Mouse (Mus musculus) ES-E14 (cell line): ENCODE data around the gene Mex3a. TPM values are rescaled to one million over a fixed set of nuclear protein-coding genes. Genes with fewer than 3 reads are reported as not detected.

Source experiments
- DNase-seq: peaks from one replicate; pipeline ENCODE4 v3.0.0-alpha.2; 2013; ENCODE audit warnings: low read depth, low spot score
- H3K27ac ChIP-seq: 2 replicates; pipeline ENCODE4 v1.5.1; 2012; ENCODE audit warnings: low read depth, mild to moderate bottlenecking, low read length, moderate library complexity, mixed read lengths; ENCODE audit not compliant: poor library complexity, insufficient read depth, severe bottlenecking
- H3K36me3 ChIP-seq: 2 replicates; pipeline ENCODE4 v1.6.1; 2012; ENCODE audit warnings: mild to moderate bottlenecking, low read length, moderate library complexity, mixed read lengths; ENCODE audit not compliant: control insufficient read depth, poor library complexity, insufficient read depth, severe bottlenecking
- H3K4me1 ChIP-seq, 2 experiments: fragments of 150-350 bp in 1 of 2; sonication (generic) in 1 of 2; 2 replicates each; pipeline ENCODE4 v1.6.1; 2012; ENCODE audit warnings: low read length in 2 of 2, mild to moderate bottlenecking in 1 of 2, mixed read lengths in 1 of 2; ENCODE audit not compliant: control insufficient read depth in 2 of 2, insufficient read depth in 2 of 2, poor library complexity in 1 of 2
- H3K4me3 ChIP-seq, 2 experiments: fragments of 150-350 bp in 1 of 2; sonication (generic) in 1 of 2; 2 replicates each; pipeline ENCODE4 v1.5.1; 2012; ENCODE audit warnings: low read length in 2 of 2, low read depth in 1 of 2, mild to moderate bottlenecking in 1 of 2, mixed read lengths in 1 of 2; ENCODE audit not compliant: insufficient read depth in 1 of 2, poor library complexity in 1 of 2, severe bottlenecking in 1 of 2
- H3K9ac ChIP-seq: 2 replicates; pipeline ENCODE4 v1.6.1; 2012; ENCODE audit warnings: low read depth, mild to moderate bottlenecking, low read length, mixed read lengths; ENCODE audit not compliant: poor library complexity, insufficient read depth, severe bottlenecking
- H3K9me3 ChIP-seq: fragments of 150-350 bp; sonication (generic); 2 replicates; pipeline ENCODE4 v1.6.1; 2012; ENCODE audit warnings: low read depth, mild to moderate bottlenecking, low read length; ENCODE audit not compliant: control insufficient read depth, insufficient read depth
- CHD2 ChIP-seq: IDR thresholded peaks from 2 replicates; pipeline ENCODE4 v1.6.1; 2014; ENCODE audit warnings: mild to moderate bottlenecking, low read depth, low read length, inconsistent platforms
- HCFC1 ChIP-seq: IDR thresholded peaks from 2 replicates; pipeline ENCODE4 v1.6.1; 2012; ENCODE audit warnings: low read length, inconsistent platforms, borderline replicate concordance; ENCODE audit not compliant: insufficient read depth
- MAFK ChIP-seq: IDR thresholded peaks from 2 replicates; pipeline ENCODE4 v1.6.1; 2014; ENCODE audit warnings: mild to moderate bottlenecking, low read depth, low read length, inconsistent platforms; ENCODE audit not compliant: insufficient read depth
- ZC3H11A ChIP-seq: IDR thresholded peaks from 2 replicates; pipeline ENCODE4 v1.6.1; 2012; ENCODE audit warnings: low read depth, mild to moderate bottlenecking, inconsistent platforms, low read length, borderline replicate concordance
- ZNF384 ChIP-seq: IDR thresholded peaks from 2 replicates; pipeline ENCODE4 v1.6.1; 2012; ENCODE audit warnings: low read depth, low read length, inconsistent platforms
- in situ Hi-C, 2 experiments: fragments of 600-800 bp; cut with MboI; formaldehyde crosslinking; loops; one replicate each; pipeline ENCODE4 v1.15.1; 2025; ENCODE audit warnings: low sequenced_read_pairs in 2 of 2, inconsistent platforms in 1 of 2; ENCODE audit not compliant: unreplicated experiment in 2 of 2
- total RNA-seq: library from RNA; depleted of rRNA; stranded (reverse); fragments of 300-350 nt; gene quantifications from 2 replicates; pipeline ENCODE4 v1.2.3, GENCODE M21; 2012

Mex3a gene
- total RNA-seq, 1 experiment = 24.9 TPM

DNA sequence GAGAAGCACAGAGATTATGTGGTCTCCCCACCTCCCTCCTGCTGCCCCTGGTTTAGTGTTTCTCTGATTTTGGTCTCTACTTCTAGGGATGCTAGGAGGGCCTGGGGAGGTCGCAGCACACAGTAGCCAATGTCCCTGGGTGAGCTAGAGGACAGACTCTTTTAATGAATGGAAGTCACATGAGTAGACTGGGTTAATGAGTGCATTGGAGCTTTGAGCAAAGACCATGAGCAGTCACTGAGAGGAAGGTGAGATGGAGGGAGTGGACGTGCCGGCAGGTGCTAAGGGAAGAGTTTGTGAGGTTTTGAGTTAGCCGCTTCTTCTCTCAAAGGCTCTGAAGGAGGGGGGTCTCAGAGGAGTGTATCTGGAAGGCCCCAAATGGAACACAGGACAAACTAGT lies 3.3 kb downstream of the Mex3a start:
- no peak for TF ChIP-seq ZNF384
- TF ChIP-seq HCFC1 = no peak
- no peak for TF ChIP-seq ZC3H11A
- no peak for TF ChIP-seq CHD2
- no peak for TF ChIP-seq MAFK
- no peak overlapping the region for H3K27ac ChIP-seq

DNA sequence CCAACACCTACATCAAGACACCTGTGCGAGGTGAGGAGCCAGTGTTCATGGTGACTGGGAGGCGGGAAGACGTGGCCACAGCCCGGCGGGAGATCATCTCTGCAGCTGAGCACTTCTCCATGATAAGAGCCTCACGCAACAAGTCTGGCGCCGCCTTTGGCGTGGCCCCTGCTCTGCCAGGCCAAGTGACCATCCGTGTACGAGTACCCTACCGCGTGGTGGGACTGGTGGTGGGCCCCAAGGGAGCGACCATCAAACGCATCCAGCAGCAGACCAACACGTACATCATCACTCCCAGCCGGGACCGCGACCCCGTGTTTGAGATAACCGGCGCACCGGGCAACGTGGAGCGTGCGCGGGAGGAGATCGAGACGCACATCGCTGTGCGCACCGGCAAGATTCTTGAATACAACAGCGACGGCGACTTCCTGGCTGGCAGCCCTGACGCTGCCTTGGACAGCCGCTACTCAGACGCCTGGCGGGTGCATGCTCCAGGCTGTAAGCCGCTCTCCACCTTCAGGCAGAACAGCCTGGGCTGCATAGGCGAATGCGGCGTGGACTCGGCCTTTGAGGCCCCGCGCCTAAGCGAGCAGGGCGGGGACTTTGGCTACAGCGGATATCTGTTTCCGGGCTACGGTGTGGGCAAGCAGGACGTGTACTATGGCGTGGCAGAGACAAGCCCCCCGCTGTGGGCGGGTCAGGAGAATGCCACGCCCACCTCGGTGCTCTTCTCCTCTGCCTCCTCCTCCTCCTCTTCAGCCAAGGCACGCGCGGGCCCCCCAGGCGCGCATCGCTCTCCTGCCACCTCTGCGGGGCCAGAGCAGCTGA lies 4.1 kb downstream of the Mex3a start:
- Histone ChIP-seq H3K9me3 (no peaks in the 10 kb centered on the region), H3K27ac (no peak overlapping the region), H3K36me3 (peaks cover 23% of the 10 kb centered on the region), H3K4me1 (peaks cover 5 to 41% of the 10 kb centered on the region in 2 experiments), H3K4me3 (peak overlapping the region; percentile 41 to 54), H3K9ac (peak overlapping the region; percentile 22)
- no peak for DNase-seq
- TF ChIP-seq HCFC1 = no peak
- no peak for TF ChIP-seq ZC3H11A
- TF ChIP-seq ZNF384 = no peak
- no peak for TF ChIP-seq MAFK
- TF ChIP-seq CHD2 = no peak
- in situ Hi-C loops = no loop called here

More for the DNA sequence above, 3.3 kb downstream of the Mex3a start:
- DNase-seq = no peak
- in situ Hi-C loops = no loop called here
- Histone ChIP-seq H3K4me1 (peaks cover 5 to 37% of the 10 kb centered on the region in 2 experiments), H3K36me3 (peaks cover 23% of the 10 kb centered on the region), H3K9me3 (no peaks in the 10 kb centered on the region), H3K4me3 (peak overlapping the region; percentile 1 to 54; a peak in 1 of 4 replicates), H3K9ac (no peak overlapping the region; the same call in 1 of the 2 replicates)

DNA sequence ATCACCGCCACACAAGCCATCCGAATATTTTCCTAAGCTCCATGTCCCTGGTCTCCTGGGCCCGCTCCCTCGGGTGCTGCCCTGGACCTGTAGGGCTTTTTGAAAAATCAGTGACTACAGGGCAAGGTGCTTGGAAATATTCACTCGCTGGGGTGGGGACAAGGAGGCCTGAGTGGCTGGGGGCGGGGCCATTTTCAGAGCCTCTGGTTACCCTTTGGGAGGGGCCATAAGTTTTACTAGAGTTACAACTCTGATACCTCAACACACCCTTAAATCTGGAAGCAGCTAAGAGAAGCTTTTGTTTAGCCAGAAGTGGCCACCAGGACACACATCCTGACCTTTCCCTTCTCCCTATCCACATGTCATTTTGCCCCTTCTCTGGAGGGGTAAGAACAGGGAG lies 5.0 kb downstream of the Mex3a start:
- Histone ChIP-seq H3K27ac (no peak overlapping the region), H3K9ac (no peak overlapping the region), H3K36me3 (peaks cover 25% of the 10 kb centered on the region), H3K4me1 (peaks cover 5 to 43% of the 10 kb centered on the region in 2 experiments), H3K9me3 (no peaks in the 10 kb centered on the region), H3K4me3 (peak overlapping the region; percentile 41 to 54)
- no peak for DNase-seq
- no peak for TF ChIP-seq CHD2
- no peak for TF ChIP-seq HCFC1
- TF ChIP-seq ZNF384 = no peak
- TF ChIP-seq MAFK = no peak
- in situ Hi-C loops = no loop called here

DNA sequence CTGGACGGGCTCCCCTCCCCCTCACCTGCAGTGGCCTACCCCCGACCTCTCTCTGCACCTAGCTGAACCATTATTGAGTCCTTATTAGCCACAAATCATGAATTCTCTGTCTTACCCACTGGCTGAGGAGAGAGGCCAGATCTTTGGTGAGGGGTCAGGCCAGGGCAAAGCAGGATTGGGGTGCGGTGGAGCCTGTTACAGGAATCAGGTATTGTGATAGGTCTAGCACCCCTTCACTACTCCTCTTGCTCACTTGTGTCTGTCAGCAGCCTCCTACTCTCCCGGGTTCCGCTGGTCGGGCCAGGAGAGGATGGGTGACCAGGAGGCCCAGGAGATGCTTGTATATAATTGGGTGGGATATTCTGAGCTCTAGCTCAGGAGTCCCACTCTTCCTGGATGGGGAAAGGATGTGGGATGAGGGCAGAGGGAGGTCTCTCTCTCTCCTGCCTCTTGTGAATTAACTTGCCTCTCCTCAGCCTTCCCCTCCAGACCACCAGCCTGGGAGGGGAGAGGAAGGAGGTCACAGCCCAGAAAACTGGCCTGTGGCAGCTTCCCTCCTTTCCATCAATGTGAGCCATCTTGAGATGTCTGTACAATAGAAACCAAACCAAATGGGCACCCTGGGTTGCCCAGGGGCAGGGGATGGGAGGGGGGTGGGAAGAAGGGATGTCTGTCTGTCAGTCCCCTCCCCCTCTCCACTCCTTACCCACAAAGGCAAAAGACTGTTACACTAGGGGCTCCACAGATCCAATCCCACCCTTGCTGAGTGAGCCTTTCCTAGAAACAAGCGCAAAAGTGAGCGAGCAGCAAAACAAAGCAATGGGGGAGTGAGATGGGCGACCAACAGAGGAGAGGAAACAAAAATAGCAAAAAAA lies 6.3 kb downstream of the Mex3a start:
- DNase-seq = no peak
- Histone ChIP-seq H3K27ac (peak overlapping the region; percentile 34; the same call in 1 of the 2 replicates), H3K9me3 (no peaks in the 10 kb centered on the region), H3K4me3 (no peak overlapping the region), H3K4me1 (peaks cover 5 to 45% of the 10 kb centered on the region in 2 experiments), H3K36me3 (peaks cover 25% of the 10 kb centered on the region), H3K9ac (no peak overlapping the region)
- in situ Hi-C loops = no loop called here
- TF ChIP-seq HCFC1 (no peak), CHD2 (no peak), MAFK (no peak)
